Mouse (Mus musculus) kidney, adult 2 months (tissue): ENCODE results near the gene Smim10l1.

Experiments used
- CTCF ChIP-seq: fragments of 200-500 bp; conservative IDR thresholded peaks from 2 replicates; pipeline ENCODE4 v1.5.1; 2011; ENCODE audit warnings: low read depth, mild to moderate bottlenecking, control low read depth, low read length, moderate library complexity, mixed read lengths; ENCODE audit not compliant: insufficient read depth, insufficient read length
- POLR2A ChIP-seq: fragments of 200-500 bp; IDR thresholded peaks from one replicate; pipeline ENCODE4 v1.6.1; 2011; ENCODE audit warnings: low read depth, low read length, control low read depth

- TF ChIP-seq CTCF (no peak), POLR2A (no peak)
These were observed 12.5 kb upstream of the Smim10l1 start for GRCm38 (mm10) chr6:133092226-133092625.
